Mouse (Mus musculus): ENCODE results near the gene Oxa1l. TPM values are rescaled to one million over a fixed set of nuclear protein-coding genes. Genes with fewer than 3 reads are reported as not detected.
A peak's percentile ranks its signal among the peaks of the same experiment; 100 is the strongest.

Oxa1l gene
- polyA plus RNA-seq, 1 experiment from 2014 or later = 53.2 TPM

DNA sequence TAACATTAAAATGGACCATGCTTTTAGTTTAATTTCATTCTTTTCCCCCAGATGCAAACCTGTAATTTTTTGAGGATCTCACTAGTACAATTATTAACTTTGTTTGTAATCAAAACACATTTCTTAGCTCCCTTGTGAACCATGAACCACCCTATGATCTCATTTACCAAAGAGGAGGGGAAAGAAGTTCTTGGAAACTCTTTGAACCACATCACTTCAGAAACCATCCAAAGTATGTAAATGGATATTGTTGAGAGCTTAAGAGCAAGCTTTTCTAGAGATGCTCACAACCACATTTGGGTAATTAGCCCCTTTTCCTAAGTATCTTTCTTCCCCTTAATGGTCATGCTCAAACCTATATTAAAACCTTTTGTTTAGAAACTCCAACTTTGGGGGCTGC, 33.7 kb downstream of the Oxa1l start:
- no peak overlapping the region for H3K4me2 ChIP-seq
- H3K27ac ChIP-seq = no peak overlapping the region
- no peaks in the 10 kb centered on the region for H3K9me3 ChIP-seq (replicated peaks)
- no peaks in the 10 kb centered on the region for H3K4me1 ChIP-seq (replicated peaks)
- no peak overlapping the region for H3K4me3 ChIP-seq
- no peak for ATAC-seq (replicated peaks; ENCODE audit: insufficient number of reproducible peaks, insufficient read depth, low FRiP score, low read depth)
- no peak overlapping the region for H3K9ac ChIP-seq
- no peaks in the 10 kb centered on the region for H3K27me3 ChIP-seq
- H3K36me3 ChIP-seq = no peaks in the 10 kb centered on the region

DNA sequence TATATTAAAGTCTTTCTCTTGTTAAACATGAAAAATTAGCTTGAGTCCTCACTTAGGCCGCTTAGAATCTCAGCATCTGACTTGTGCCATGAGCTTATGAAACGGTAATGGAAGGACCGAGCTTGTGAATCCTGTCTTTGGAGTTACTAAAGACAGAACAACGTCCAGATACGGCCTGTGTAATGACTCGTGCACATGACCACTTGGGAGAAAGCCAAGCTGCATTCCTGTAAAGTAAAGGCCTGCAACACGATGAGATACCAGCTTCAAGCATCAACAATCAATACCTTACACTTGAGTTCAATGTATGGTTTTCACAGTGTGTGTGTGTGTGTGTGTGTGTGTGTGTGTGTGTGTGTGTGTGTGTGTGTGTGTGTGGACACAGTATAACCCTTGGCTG, 36.1 kb downstream of the Oxa1l start:
- Histone ChIP-seq H3K27me3 (no peaks in the 10 kb centered on the region), H3K27ac (no peak overlapping the region), H3K9ac (no peak overlapping the region), H3K4me2 (no peak overlapping the region), H3K36me3 (no peaks in the 10 kb centered on the region), H3K4me3 (no peak overlapping the region), H3K4me1 (replicated peaks) (no peaks in the 10 kb centered on the region), H3K9me3 (replicated peaks) (no peaks in the 10 kb centered on the region)
- no peak for ATAC-seq (replicated peaks; ENCODE audit: insufficient number of reproducible peaks, insufficient read depth, low FRiP score, low read depth)
- WGBS = 43% methylated on average over 7 of the region's 7 CpGs

DNA sequence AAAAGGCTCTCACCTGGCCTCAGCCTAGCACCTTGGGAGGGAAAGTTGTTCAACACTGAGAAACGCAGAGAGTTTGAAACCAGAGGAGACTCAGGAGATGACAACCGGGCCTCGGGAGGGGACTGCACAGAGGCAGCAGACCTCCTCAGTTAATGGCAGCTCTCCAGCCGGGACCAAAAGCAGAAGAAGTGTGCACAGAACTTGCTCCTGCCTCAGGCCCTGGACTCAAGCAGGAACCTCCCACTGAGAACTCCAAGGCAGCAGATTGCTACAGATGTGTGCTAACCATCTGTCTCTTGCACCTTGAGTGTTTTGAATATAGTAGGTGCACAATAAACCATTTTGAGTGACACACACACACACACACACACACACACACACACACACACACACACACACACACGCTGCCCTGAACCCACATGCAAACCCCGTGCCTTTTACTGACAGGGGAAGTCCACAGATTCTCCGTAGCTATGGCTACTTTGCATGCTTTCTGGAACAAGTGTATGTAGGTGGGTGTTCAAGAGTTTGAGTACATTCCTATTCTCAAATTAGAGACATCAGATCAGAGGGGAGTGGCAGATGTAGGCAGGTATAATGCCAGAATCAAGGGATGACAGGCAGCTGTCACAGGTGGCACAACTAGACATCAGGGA, 37.4 kb downstream of the Oxa1l start:
- Histone ChIP-seq H3K4me2 (no peak overlapping the region), H3K4me1 (replicated peaks) (no peaks in the 10 kb centered on the region), H3K36me3 (no peaks in the 10 kb centered on the region), H3K9ac (no peak overlapping the region), H3K27ac (no peak overlapping the region), H3K27me3 (no peaks in the 10 kb centered on the region), H3K9me3 (replicated peaks) (no peaks in the 10 kb centered on the region), H3K4me3 (no peak overlapping the region)
- ATAC-seq (replicated peaks; ENCODE audit: insufficient number of reproducible peaks, insufficient read depth, low FRiP score, low read depth) = no peak
- WGBS = 69% methylated on average over 7 of the region's 7 CpGs

DNA sequence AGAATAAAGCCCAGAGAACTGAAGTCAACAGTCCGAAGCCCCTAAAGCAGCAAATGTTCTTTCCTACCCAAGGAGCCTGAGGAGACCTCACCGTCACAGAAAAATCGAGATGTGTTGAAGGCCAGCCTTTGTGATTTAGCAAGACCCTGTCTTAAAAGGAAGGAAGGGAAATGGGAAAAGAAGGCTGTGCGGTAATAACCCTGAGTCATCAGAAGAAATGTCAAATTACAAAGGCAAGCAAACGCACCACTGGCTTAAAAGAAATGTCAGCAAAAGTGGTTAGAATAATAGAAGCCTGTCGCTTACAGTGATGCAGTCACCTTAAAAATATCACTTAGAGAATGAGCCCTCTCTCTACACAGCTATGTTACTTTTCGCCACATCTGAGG, 37.9 kb downstream of the Oxa1l start:
- H3K27ac ChIP-seq = no peak overlapping the region

DNA sequence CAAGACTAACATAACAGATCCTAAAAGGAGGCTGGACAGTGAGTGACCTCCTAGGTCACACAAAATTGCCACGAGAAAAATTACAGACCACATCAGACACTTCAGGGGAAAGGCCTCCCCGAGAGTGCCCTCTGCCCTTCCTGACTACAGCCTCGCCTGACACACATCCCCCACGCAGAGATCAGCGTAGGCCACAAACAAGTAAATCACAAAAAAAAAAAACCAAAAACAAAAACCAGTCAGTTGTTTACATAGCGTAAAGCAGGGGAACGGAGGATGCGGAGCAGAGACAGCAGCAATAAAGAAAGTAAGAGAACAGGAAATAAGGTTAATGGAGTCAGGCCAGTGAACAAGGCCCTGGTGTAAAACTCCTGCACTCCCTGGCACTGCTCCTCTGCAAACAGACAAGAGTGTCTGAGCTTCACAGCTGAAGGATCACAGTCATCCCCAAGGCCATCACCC, 38.3 kb downstream of the Oxa1l start:
- Histone ChIP-seq H3K4me3 (no peak overlapping the region), H3K4me1 (replicated peaks) (no peaks in the 10 kb centered on the region), H3K27me3 (no peaks in the 10 kb centered on the region), H3K27ac (no peak overlapping the region), H3K9ac (no peak overlapping the region), H3K4me2 (no peak overlapping the region), H3K9me3 (replicated peaks) (no peaks in the 10 kb centered on the region), H3K36me3 (no peaks in the 10 kb centered on the region)
- WGBS = 56% methylated on average over 8 of the region's 8 CpGs
- no peak for ATAC-seq (replicated peaks; ENCODE audit: insufficient number of reproducible peaks, insufficient read depth, low FRiP score, low read depth)

More for the DNA sequence above, 37.9 kb downstream of the Oxa1l start:
- Histone ChIP-seq H3K4me1 (replicated peaks) (no peaks in the 10 kb centered on the region), H3K9me3 (replicated peaks) (no peaks in the 10 kb centered on the region), H3K36me3 (no peaks in the 10 kb centered on the region), H3K4me3 (no peak overlapping the region), H3K27me3 (no peaks in the 10 kb centered on the region), H3K4me2 (no peak overlapping the region), H3K9ac (no peak overlapping the region)
- no peak for ATAC-seq (replicated peaks; ENCODE audit: insufficient number of reproducible peaks, insufficient read depth, low FRiP score, low read depth)
- WGBS = 62% methylated on average over 7 of the region's 7 CpGs

DNA sequence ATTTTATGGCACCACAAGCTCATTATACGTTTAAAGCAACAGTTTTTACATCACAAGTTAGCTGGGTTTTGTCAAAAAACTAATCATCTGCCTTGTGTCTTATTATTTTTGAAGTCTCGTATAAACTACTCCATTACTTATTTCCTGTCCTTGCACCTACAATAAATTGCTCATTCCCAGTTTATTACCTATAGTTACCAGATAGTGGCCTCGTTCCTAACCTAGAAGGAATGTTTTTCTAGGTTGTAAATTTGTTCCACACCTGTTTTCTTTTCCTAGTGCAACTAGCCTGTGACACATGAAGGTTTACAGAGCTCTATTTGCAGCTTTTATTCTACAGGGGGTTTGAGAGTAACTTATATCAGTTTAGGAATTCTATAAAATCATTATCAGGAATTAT, 41.1 kb downstream of the Oxa1l start:
- no peak overlapping the region for H3K27ac ChIP-seq
- H3K4me1 ChIP-seq (replicated peaks) = no peaks in the 10 kb centered on the region
- H3K4me3 ChIP-seq = no peak overlapping the region
- no peaks in the 10 kb centered on the region for H3K9me3 ChIP-seq (replicated peaks)
- 68% methylated on average over 3 of the region's 3 CpGs for WGBS
- H3K4me2 ChIP-seq = no peak overlapping the region
- no peak for ATAC-seq (replicated peaks; ENCODE audit: insufficient number of reproducible peaks, insufficient read depth, low FRiP score, low read depth)
- H3K27me3 ChIP-seq = no peaks in the 10 kb centered on the region
- no peaks in the 10 kb centered on the region for H3K36me3 ChIP-seq
- H3K9ac ChIP-seq = no peak overlapping the region

DNA sequence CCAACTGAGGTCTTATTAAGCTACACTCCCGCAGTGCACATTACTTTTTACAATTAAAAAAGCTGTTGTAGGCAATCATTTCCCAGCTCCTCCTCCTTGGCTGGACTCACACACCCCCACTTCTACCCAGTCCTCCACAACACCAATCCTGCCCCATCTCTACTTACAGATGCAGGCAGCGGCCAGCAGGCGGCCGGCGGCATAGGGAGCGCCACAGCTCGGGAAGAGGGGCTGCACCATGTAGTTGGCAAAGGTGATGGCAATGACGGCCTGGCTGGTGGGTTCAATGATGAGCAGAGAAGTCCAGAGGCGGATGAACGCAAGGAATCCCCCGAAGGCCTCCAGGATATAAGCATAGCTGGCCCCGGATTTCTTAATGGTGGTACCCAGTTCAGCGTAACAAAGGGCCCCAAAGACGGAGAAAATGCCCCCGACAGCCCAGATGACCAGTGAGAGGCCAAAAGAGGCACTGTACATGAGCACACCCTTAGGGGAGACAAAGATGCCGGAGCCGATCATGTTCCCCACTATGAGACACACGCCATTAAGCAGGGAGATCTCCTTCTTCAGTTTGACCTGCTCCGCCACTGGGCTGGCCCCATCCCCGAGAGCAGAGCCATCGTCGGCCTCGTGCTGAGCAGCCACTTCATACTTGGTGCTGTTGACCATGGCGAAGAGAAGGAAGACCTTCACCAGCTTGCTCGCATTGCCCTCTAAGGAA, 47.9 kb downstream of the Oxa1l start:
- no peak overlapping the region for H3K9ac ChIP-seq
- H3K27me3 ChIP-seq = no peaks in the 10 kb centered on the region
- H3K27ac ChIP-seq = peak overlapping the region; percentile 74; the same call in 1 of the 2 replicates
- peaks cover 25% of the 10 kb centered on the region for H3K4me1 ChIP-seq (replicated peaks)
- no peaks in the 10 kb centered on the region for H3K9me3 ChIP-seq (replicated peaks)
- no peaks in the 10 kb centered on the region for H3K36me3 ChIP-seq
- 0 out of 2 replicates have a peak overlapping the region, but pooled peaks have one; percentile 0 for H3K4me3 ChIP-seq
- peak overlapping the region; percentile 47 for H3K4me2 ChIP-seq
- no peak for ATAC-seq (replicated peaks; ENCODE audit: insufficient number of reproducible peaks, insufficient read depth, low FRiP score, low read depth)
- 82% methylated on average over 25 of the region's 25 CpGs for WGBS

DNA sequence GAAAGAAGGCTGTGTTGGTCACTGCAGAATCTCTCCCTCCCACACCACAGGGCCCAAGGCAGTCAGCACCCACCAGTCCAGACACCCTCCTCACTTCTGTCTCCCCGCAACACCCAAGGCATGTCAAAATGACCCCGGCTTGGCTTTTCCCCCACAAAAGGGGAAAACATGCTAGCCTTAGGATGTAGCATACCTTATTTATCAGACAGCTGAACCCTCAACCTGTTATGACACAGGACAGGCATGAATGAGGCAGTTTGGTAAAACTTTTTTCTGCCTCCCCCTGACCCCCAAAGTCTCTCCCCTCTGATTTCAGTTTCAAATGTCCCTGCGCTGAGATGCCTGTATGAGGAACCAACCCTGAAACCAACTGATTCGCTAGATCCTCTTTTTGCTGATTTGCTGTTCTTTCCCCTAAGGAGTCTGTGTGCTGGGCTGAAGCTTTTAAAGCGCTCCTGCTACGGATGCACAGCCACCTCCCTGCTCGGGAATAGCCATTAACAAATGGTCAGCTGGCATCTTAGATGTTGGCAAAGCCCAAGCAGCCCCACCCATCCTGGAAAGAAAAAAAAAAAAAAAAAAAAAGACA, 48.5 kb downstream of the Oxa1l start:
- Histone ChIP-seq H3K27ac (peak overlapping the region; percentile 74), H3K9me3 (replicated peaks) (no peaks in the 10 kb centered on the region), H3K4me3 (0 out of 2 replicates have a peak overlapping the region, but pooled peaks have one; percentile 13)

DNA sequence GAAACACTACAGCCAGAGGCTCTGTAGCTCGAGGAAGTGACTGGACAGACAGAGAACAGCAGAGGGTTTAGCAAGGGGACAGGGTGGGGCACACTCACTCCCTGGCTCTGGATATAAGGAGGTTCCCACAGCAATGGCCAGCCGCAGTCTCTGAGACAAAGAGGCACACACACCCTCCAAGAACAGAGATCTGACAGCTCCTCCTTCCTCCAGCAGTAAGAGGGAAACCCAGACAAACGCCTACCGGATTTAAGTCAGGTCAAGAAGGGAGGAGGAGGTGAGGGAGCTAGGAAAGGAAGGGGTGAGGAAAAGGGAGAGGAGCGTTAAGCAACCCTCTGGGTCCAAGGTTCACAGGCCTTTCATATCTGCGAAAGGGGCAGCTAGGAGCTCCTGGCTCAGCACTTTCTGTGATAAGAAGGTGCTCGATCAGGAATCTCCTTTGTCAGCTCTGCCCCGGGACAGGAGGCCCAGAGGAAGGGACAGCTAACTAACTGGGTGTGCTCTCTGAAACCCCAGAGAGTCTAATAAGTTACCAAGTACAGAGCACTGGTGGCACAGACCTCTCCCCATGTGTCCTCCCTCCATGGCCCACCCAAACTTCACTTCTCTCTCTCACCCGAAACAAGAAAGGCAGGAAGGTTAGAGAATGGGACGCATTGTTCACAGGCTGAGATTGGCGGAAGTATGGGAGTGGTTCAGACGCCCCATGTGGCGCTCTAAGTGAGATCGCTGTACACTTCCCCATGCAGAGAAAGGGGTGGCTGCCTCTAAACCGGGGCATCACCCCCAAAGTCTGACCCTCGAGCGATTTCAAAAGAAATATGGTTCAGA, 49.6 kb downstream of the Oxa1l start:
- H3K9ac ChIP-seq = no peak overlapping the region; the same call in 1 of the 2 replicates
- H3K9me3 ChIP-seq (replicated peaks) = no peaks in the 10 kb centered on the region
- H3K4me3 ChIP-seq = peak overlapping the region; percentile 13
- peak overlapping the region; percentile 47 for H3K4me2 ChIP-seq
- peaks cover 39% of the 10 kb centered on the region for H3K4me1 ChIP-seq (replicated peaks)
- peak; percentile 48; the same call in 1 of the 2 replicates for ATAC-seq (replicated peaks; ENCODE audit: insufficient number of reproducible peaks, insufficient read depth, low FRiP score, low read depth)
- H3K27ac ChIP-seq = peak overlapping the region; percentile 74
- 29% methylated on average over 17 of the region's 17 CpGs for WGBS
- no peaks in the 10 kb centered on the region for H3K27me3 ChIP-seq
- no peaks in the 10 kb centered on the region for H3K36me3 ChIP-seq

More for the DNA sequence above, 48.5 kb downstream of the Oxa1l start:
- H3K9ac ChIP-seq = no peak overlapping the region
- peaks cover 31% of the 10 kb centered on the region for H3K4me1 ChIP-seq (replicated peaks)
- H3K36me3 ChIP-seq = no peaks in the 10 kb centered on the region
- H3K27me3 ChIP-seq = no peaks in the 10 kb centered on the region
- peak overlapping the region; percentile 47 for H3K4me2 ChIP-seq
- ATAC-seq (replicated peaks; ENCODE audit: insufficient number of reproducible peaks, insufficient read depth, low FRiP score, low read depth) = no peak
- WGBS = 76% methylated on average over 7 of the region's 7 CpGs

DNA sequence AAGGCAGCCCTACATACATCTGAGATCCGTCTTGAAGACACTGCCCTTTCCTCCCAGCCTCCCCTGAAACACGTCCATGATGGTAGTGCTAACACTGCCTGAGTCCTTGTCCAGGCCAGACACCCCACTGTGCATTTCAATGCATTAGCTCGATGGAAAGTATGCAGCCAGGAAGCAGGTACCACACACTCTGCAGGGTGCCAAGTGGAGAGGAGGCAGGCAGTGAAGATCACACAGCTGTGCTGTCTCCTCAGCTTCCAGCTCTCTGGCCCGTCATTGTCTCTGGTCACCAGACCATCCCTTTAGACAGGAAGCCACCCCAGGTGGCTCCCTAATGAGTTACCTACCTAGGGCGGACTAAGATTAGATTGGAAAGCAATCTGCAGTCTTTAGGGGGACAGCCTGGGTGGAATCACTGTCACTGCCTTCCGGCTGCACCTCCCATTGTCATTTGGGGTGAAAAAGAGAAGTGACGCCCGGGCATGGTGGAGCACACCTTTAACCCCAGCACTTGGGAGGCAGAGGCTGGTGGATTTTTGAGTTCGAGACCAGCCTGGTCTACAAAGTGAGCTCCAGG, 51.5 kb downstream of the Oxa1l start:
- no peak for ATAC-seq (replicated peaks; ENCODE audit: insufficient number of reproducible peaks, insufficient read depth, low FRiP score, low read depth)
- H3K9ac ChIP-seq = no peak overlapping the region
- no peak overlapping the region for H3K4me3 ChIP-seq
- peaks cover 45% of the 10 kb centered on the region for H3K4me1 ChIP-seq (replicated peaks)
- no peaks in the 10 kb centered on the region for H3K9me3 ChIP-seq (replicated peaks)
- no peaks in the 10 kb centered on the region for H3K36me3 ChIP-seq
- H3K27me3 ChIP-seq = no peaks in the 10 kb centered on the region
- no peak overlapping the region for H3K27ac ChIP-seq
- no peak overlapping the region for H3K4me2 ChIP-seq
- 59% methylated on average over 9 of the region's 9 CpGs for WGBS

All from heart, embryonic 15.5 days (tissue).